Mouse (Mus musculus): ENCODE data around the gene Map2k2. TPM values are rescaled to one million over a fixed set of nuclear protein-coding genes. Genes with fewer than 3 reads are reported as not detected.

Map2k2 gene
- polyA plus RNA-seq, 1 experiment from 2014 or later, result 224 TPM

- peak within 1 kb of the TSS; percentile 82 for H3K9ac ChIP-seq
- peaks cover 82% of the 10 kb centered on the region for H3K36me3 ChIP-seq
- no peaks in the 10 kb centered on the region for H3K27me3 ChIP-seq
- peak within 1 kb of the TSS; percentile 69 for H3K4me2 ChIP-seq
- H3K9me3 ChIP-seq, result no peaks in the 10 kb centered on the region
- H3K27ac ChIP-seq, result peak within 1 kb of the TSS; percentile 94
- ATAC-seq (ENCODE audit: low FRiP score), result peak; percentile 95
- WGBS, result 4% methylated on average over 53 of the region's 53 CpGs
- H3K4me1 ChIP-seq (replicated peaks), result peaks cover 48% of the 10 kb centered on the region
- peak within 1 kb of the TSS; percentile 66 for H3K4me3 ChIP-seq
Measured at GRCm38 (mm10) chr10:81182336-81183333, 76.9 kb downstream of the Map2k2 start, which contains the start of gene Dapk3. Gene Dapk3 (plus strand): TSS chr10:81183005.

Small RNAs within 50 kb of the gene (microRNA-seq; reads per million reads assigned to microRNA genes)
- gene Mir5615-1, result not detected
- gene Mir5615-2, result not detected

Other genes starting within 250 kb of the Map2k2 start
- gene Tmprss9, start 234.1 kb upstream of the Map2k2 start, polyA plus RNA-seq (2015; fragmentation: Nextera tagmentation; extraction: Ambion mirVana), result 0.13 and 0.17 TPM in 2 replicates
- 333 and 336 TPM in 2 replicates for gene Timm13, start 204.9 kb upstream of the Map2k2 start, polyA plus RNA-seq (2015; fragmentation: Nextera tagmentation; extraction: Ambion mirVana)
- 41.5 and 43.9 TPM in 2 replicates for gene Lmnb2, start 187.7 kb upstream of the Map2k2 start, polyA plus RNA-seq (2015; fragmentation: Nextera tagmentation; extraction: Ambion mirVana)
- 8.0 and 8.1 TPM in 2 replicates for gene Gadd45b, start 175.8 kb upstream of the Map2k2 start, polyA plus RNA-seq (2015; fragmentation: Nextera tagmentation; extraction: Ambion mirVana)
- gene Gng7, start 91.0 kb upstream of the Map2k2 start, polyA plus RNA-seq (2015; fragmentation: Nextera tagmentation; extraction: Ambion mirVana), result 13.4 and 13.5 TPM in 2 replicates
- 37.5 and 40.2 TPM in 2 replicates for gene Diras1, start 80.3 kb upstream of the Map2k2 start, polyA plus RNA-seq (2015; fragmentation: Nextera tagmentation; extraction: Ambion mirVana)
- gene Slc39a3, start 68.5 kb upstream of the Map2k2 start, polyA plus RNA-seq (2015; fragmentation: Nextera tagmentation; extraction: Ambion mirVana), result 42.3 and 44.0 TPM in 2 replicates
- gene Sgta, start 45.7 kb upstream of the Map2k2 start, polyA plus RNA-seq (2015; fragmentation: Nextera tagmentation; extraction: Ambion mirVana), result 292 and 304 TPM in 2 replicates
- gene Thop1, start 35.9 kb upstream of the Map2k2 start, polyA plus RNA-seq (2015; fragmentation: Nextera tagmentation; extraction: Ambion mirVana), result 45.0 and 46.9 TPM in 2 replicates
- gene Creb3l3, start 7.0 kb upstream of the Map2k2 start, polyA plus RNA-seq (2015; fragmentation: Nextera tagmentation; extraction: Ambion mirVana), result 0.26 and 0.41 TPM in 2 replicates
- gene Zbtb7a, start 29.3 kb downstream of the Map2k2 start, polyA plus RNA-seq (2015; fragmentation: Nextera tagmentation; extraction: Ambion mirVana), result 13.2 and 13.5 TPM in 2 replicates
- gene Pias4, start 62.0 kb downstream of the Map2k2 start, polyA plus RNA-seq (2015; fragmentation: Nextera tagmentation; extraction: Ambion mirVana), result 58.4 and 62.3 TPM in 2 replicates
- 561 and 576 TPM in 2 replicates for gene Eef2, start 70.7 kb downstream of the Map2k2 start, polyA plus RNA-seq (2015; fragmentation: Nextera tagmentation; extraction: Ambion mirVana)
- gene Dapk3, start 77.1 kb downstream of the Map2k2 start, polyA plus RNA-seq (2015; fragmentation: Nextera tagmentation; extraction: Ambion mirVana), result 59.1 and 61.7 TPM in 2 replicates
- 0.13 and 0.26 TPM in 2 replicates for gene 4930442H23Rik, start 77.9 kb downstream of the Map2k2 start, polyA plus RNA-seq (2015; fragmentation: Nextera tagmentation; extraction: Ambion mirVana)
- gene Nmrk2, start 96.1 kb downstream of the Map2k2 start, polyA plus RNA-seq (2015; fragmentation: Nextera tagmentation; extraction: Ambion mirVana), result 0.09 and 0.10 TPM in 2 replicates
- gene Atcay, start 124.9 kb downstream of the Map2k2 start, polyA plus RNA-seq (2015; fragmentation: Nextera tagmentation; extraction: Ambion mirVana), result 68.1 TPM in 2 replicates
- 19.7 and 21.6 TPM in 2 replicates for gene Zfr2, start 127.2 kb downstream of the Map2k2 start, polyA plus RNA-seq (2015; fragmentation: Nextera tagmentation; extraction: Ambion mirVana)
- gene Matk, start 147.0 kb downstream of the Map2k2 start, polyA plus RNA-seq (2015; fragmentation: Nextera tagmentation; extraction: Ambion mirVana), result 16.4 and 16.9 TPM in 2 replicates
- 134 and 144 TPM in 2 replicates for gene Mrpl54, start 161.0 kb downstream of the Map2k2 start, polyA plus RNA-seq (2015; fragmentation: Nextera tagmentation; extraction: Ambion mirVana)
- gene Apba3, start 161.0 kb downstream of the Map2k2 start, polyA plus RNA-seq (2015; fragmentation: Nextera tagmentation; extraction: Ambion mirVana), result 29.7 and 30.6 TPM in 2 replicates
- gene Tjp3, start 185.7 kb downstream of the Map2k2 start, polyA plus RNA-seq (2015; fragmentation: Nextera tagmentation; extraction: Ambion mirVana), result 4.5 and 5.2 TPM in 2 replicates
- 97.2 and 102 TPM in 2 replicates for gene Pip5k1c, start 187.0 kb downstream of the Map2k2 start, polyA plus RNA-seq (2015; fragmentation: Nextera tagmentation; extraction: Ambion mirVana)
- 33.5 and 34.7 TPM in 2 replicates for gene Cactin, start 215.2 kb downstream of the Map2k2 start, polyA plus RNA-seq (2015; fragmentation: Nextera tagmentation; extraction: Ambion mirVana)
- gene Tbxa2r, start 222.8 kb downstream of the Map2k2 start, polyA plus RNA-seq (2015; fragmentation: Nextera tagmentation; extraction: Ambion mirVana), result 4.6 and 5.6 TPM in 2 replicates
- gene Gipc3, start 237.4 kb downstream of the Map2k2 start, polyA plus RNA-seq (2015; fragmentation: Nextera tagmentation; extraction: Ambion mirVana), result not detected in 2 replicates
- gene Hmg20b, start 244.6 kb downstream of the Map2k2 start, polyA plus RNA-seq (2015; fragmentation: Nextera tagmentation; extraction: Ambion mirVana), result 47.3 and 50.4 TPM in 2 replicates

Data from hindbrain, embryonic 13.5 days (tissue).